Mouse (Mus musculus) urinary bladder, adult 2 months (tissue): ENCODE results near the gene Vmn2r10. TPM values are rescaled to one million over a fixed set of nuclear protein-coding genes. Genes with fewer than 3 reads are reported as not detected.
"Not testable (repeated sequence)": the region's sequence is repeated elsewhere in the genome, so short reads cannot be mapped to it uniquely, and the experiment has no call there.

Source experiments
- DNase-seq: peaks from one replicate; pipeline ENCODE4 v3.0.0; 2022; ENCODE audit warnings: low spot score
- polyA plus RNA-seq: library from polyadenylated mRNA; depleted of rRNA; stranded (reverse); fragments of >200 nt; gene quantifications from 2 replicates; pipeline ENCODE4 v1.2.3, GENCODE M21; 2012; rRNA removed

Vmn2r10 gene
- not detected in 2 replicates for polyA plus RNA-seq

DNA sequence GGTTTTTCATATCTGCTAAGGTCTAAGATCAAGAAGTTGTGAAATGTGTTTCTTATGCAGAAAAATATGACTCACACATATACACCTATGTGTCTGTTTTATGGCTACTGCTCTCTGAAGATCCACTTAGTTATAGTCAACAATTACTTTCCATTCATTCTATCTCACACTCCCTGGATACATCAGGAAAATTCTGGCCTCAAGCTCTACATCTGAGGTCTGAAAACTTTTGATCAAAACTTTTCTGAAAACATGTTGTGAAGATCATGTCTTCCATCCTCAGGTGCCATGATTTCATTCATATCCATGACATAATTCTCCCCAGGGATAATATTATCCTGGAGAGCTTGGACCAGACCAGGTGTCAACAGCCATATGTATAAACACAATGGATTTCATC is at the start of gene Vmn2r10:
Vmn2r10 (minus strand) TSS at position 101 of the 400 bp plus-strand sequence.
- DNase-seq = not testable (repeated sequence)

DNA sequence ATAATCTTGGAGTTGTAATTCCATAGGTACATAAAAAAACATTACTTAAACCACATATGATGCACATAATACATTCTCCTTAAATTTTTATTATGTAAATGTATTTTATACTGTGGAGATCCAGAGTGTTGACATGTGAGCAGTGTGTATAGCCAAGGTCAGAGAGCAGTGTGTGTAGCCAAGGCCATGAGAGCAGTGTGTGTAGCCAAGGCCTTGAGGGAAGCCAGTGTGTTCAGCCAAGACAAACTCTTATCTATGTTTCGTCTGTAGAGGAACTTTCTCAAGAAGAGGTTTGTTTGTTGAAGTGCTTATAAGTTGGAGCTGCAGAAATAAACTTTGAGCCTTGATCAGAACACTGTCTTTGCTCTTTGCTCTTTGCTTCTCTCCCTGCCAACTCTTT is 49.0 kb upstream of the Vmn2r10 start:
- no peak for DNase-seq

DNA sequence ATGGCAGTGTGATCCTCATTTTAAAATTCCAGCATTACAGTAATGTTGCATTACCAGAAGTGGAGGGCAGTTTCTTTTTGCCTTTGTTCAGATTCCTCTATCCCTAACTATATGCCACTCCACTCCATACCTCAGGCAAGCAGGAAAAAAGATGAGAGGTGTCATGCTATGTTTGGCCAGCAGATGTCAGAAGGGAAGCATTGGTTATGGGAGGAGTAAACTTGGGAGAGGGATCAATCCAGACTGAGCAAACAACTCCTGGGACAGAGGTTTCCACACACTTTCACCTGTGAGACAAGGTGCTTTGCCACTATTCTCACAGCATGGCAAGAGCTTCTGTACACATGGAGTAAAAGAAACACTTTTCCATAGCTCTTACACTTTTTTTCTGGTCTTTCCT is 26.3 kb upstream of the Vmn2r10 start:
- DNase-seq = no peak

- DNase-seq = no peak
Measured at GRCm38 (mm10) chr5:108988924-108989323, 17.4 kb downstream of the Vmn2r10 start.

Other genes with a start within 250 kb of the Vmn2r10 start
- 3.2 and 3.8 TPM in 2 replicates for gene Rnf212, start 231.5 kb downstream of the Vmn2r10 start, polyA plus RNA-seq
- not detected in 2 replicates for gene Tmed11, start 211.2 kb downstream of the Vmn2r10 start, polyA plus RNA-seq
- not detected in 2 replicates for gene Vmn2r8, start 197.7 kb downstream of the Vmn2r10 start, polyA plus RNA-seq
- gene Vmn2r9, start 153.9 kb downstream of the Vmn2r10 start, polyA plus RNA-seq = not detected in 2 replicates
- gene Vmn2r11, start 53.0 kb upstream of the Vmn2r10 start, polyA plus RNA-seq = not detected in 2 replicates
- not detected in 2 replicates for gene Vmn2r12, start 91.4 kb upstream of the Vmn2r10 start, polyA plus RNA-seq
- not detected in 2 replicates for gene Vmn2r13, start 185.7 kb upstream of the Vmn2r10 start, polyA plus RNA-seq
- gene Vmn2r14, start 218.2 kb upstream of the Vmn2r10 start, polyA plus RNA-seq = not detected in 2 replicates